Mouse (Mus musculus) megakaryocyte, embryonic 14.5 days (primary cell): Measurements from ENCODE around the gene Adam1a.

ENCODE experiments used
- FLI1 ChIP-seq: IDR thresholded peaks from 2 replicates; pipeline ENCODE4 v1.6.1; 2012; ENCODE audit warnings: low read length, inconsistent platforms, mixed read lengths
- GATA1 ChIP-seq: IDR thresholded peaks from 3 replicates; pipeline ENCODE4 v1.6.1; 2012; ENCODE audit warnings: mixed read lengths, low read length, inconsistent platforms, borderline replicate concordance

DNA sequence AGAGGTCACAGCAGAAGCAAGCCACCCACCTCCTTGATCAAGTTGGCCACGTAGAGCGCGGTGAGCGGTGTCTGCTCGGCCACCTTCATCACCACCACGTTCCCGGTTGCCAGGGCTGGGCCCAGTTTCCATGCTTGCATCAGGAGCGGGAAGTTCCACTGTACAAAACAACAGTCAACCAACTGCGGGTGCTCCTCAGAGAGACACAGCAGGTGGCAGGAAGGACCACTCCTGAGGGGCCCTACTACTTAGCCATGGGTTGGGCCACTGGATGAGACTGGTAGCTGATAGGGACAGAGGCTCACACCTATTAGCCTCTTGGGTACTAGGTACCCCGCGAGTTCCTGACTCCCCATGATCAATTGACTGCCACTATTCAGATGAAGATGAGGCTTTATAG, 30.6 kb upstream of the Adam1a start:
- no peak for TF ChIP-seq GATA1
- no peak for TF ChIP-seq FLI1
